ENCODE assay signal across 8 mouse cellular contexts in the genomic region with DNA sequence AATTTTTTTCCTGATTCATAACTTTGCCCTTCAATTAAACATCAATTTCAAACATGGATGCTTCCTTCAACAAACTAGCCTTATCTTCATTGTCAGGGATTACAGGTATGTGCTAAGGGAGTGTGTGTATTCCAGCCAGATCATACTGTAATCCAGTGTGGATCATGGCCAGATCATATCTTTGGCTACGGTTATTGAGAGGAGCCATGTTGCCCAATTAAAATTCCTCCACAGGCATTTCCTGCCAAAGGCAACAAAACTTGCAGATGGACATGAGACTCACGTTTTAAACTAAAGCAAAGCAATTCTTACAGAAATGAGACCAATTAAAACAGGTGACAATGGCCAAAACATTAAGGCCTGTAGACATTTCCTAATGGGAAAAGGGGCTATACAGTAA. TPM values are rescaled to one million over a fixed set of nuclear protein-coding genes. Genes with fewer than 3 reads are reported as not detected.
DNase-seq lines count a peak whose midpoint lies in the region; ATAC-seq lines count a peak whose summit lies in the region.

No protein-coding gene starts in this region.

- peaks cover 9% of the 10 kb centered on the region for H3K4me1 ChIP-seq in kidney, embryonic 14.5 days (ENCODE audit: control insufficient read depth, insufficient read depth, low read length)
- H3K4me1 ChIP-seq in embryonic facial prominence, embryonic 10.5 days: peaks cover 16% of the 10 kb centered on the region
- H3K4me1 ChIP-seq in hindbrain, embryonic 14.5 days (replicated peaks; ENCODE audit: control insufficient read depth, insufficient read depth, low read length): peaks cover 27% of the 10 kb centered on the region
- H3K4me1 ChIP-seq in midbrain, embryonic 13.5 days (replicated peaks): peaks cover 34% of the 10 kb centered on the region

- peak overlapping the region; percentile 76; the same call in 1 of the 2 replicates for H3K4me3 ChIP-seq in kidney, embryonic 14.5 days (ENCODE audit: low read length)
- peak overlapping the region; percentile 87 for H3K4me3 ChIP-seq in embryonic facial prominence, embryonic 10.5 days
- no peak overlapping the region for H3K4me3 ChIP-seq in hindbrain, embryonic 14.5 days (replicated peaks; ENCODE audit: low read length)
- H3K4me3 ChIP-seq in midbrain, embryonic 13.5 days (replicated peaks): peak overlapping the region; percentile 66; the same call in 1 of the 2 replicates

- no peaks in the 10 kb centered on the region for H3K36me3 ChIP-seq in kidney, embryonic 14.5 days (ENCODE audit: control insufficient read depth, insufficient read depth, low read length)
- 0 out of 2 replicates have a peak, but pooled peaks cover 8% of the 10 kb centered on the region for H3K36me3 ChIP-seq in embryonic facial prominence, embryonic 10.5 days (replicated peaks)
- H3K36me3 ChIP-seq in hindbrain, embryonic 14.5 days (replicated peaks; ENCODE audit: control insufficient read depth, insufficient read depth): no peaks in the 10 kb centered on the region
- no peaks in the 10 kb centered on the region for H3K36me3 ChIP-seq in midbrain, embryonic 13.5 days

- no peaks in the 10 kb centered on the region for H3K27me3 ChIP-seq in kidney, embryonic 14.5 days (ENCODE audit: control insufficient read depth, insufficient read depth, low read length)
- H3K27me3 ChIP-seq in embryonic facial prominence, embryonic 10.5 days (replicated peaks; ENCODE audit: low read depth, poor library complexity, severe bottlenecking): no peaks in the 10 kb centered on the region
- no peaks in the 10 kb centered on the region for H3K27me3 ChIP-seq in hindbrain, embryonic 14.5 days (ENCODE audit: control insufficient read depth, insufficient read depth, low read length)
- H3K27me3 ChIP-seq in midbrain, embryonic 13.5 days: no peaks in the 10 kb centered on the region

- WGBS in kidney, embryonic 14.5 days: 46% methylated on average over 2 of the region's 2 CpGs
- 69% methylated on average over 2 of the region's 2 CpGs for WGBS in embryonic facial prominence, embryonic 10.5 days
- WGBS in hindbrain, embryonic 14.5 days: 68% methylated on average over 2 of the region's 2 CpGs
- 87% methylated on average over 2 of the region's 2 CpGs for WGBS in midbrain, embryonic 13.5 days

- no peak overlapping the region for H3K9ac ChIP-seq in kidney, embryonic 14.5 days (ENCODE audit: low read depth, low read length)
- H3K9ac ChIP-seq in hindbrain, embryonic 14.5 days: peak overlapping the region; percentile 61
- H3K9ac ChIP-seq in midbrain, embryonic 13.5 days (replicated peaks): peak overlapping the region; percentile 55; the same call in 1 of the 2 replicates

- no peak for ATAC-seq in kidney, embryonic 14.5 days (ENCODE audit: low FRiP score, low TSS enrichment)
- no peak for ATAC-seq in hindbrain, embryonic 14.5 days (ENCODE audit: low FRiP score)
- no peak for ATAC-seq in midbrain, embryonic 13.5 days
- no peak for ATAC-seq in frontal cortex, adult (ENCODE audit: low TSS enrichment)

- no peak overlapping the region for H3K27ac ChIP-seq in kidney, embryonic 14.5 days (ENCODE audit: low read depth, low read length)
- peak overlapping the region; percentile 96; the same call in 1 of the 2 replicates for H3K27ac ChIP-seq in embryonic facial prominence, embryonic 10.5 days (replicated peaks)
- no peak overlapping the region for H3K27ac ChIP-seq in hindbrain, embryonic 14.5 days
- peak overlapping the region; percentile 78; the same call in 1 of the 2 replicates for H3K27ac ChIP-seq in midbrain, embryonic 13.5 days

- H3K9me3 ChIP-seq in kidney, embryonic 14.5 days (ENCODE audit: control insufficient read depth, low read length): no peaks in the 10 kb centered on the region
- no peaks in the 10 kb centered on the region for H3K9me3 ChIP-seq in embryonic facial prominence, embryonic 10.5 days
- no peaks in the 10 kb centered on the region for H3K9me3 ChIP-seq in hindbrain, embryonic 14.5 days (ENCODE audit: control insufficient read depth, low read length)
- H3K9me3 ChIP-seq in midbrain, embryonic 13.5 days: no peaks in the 10 kb centered on the region

- H3K4me2 ChIP-seq in kidney, embryonic 14.5 days (replicated peaks; ENCODE audit: low read depth, low read length): peak overlapping the region; percentile 48
- H3K4me2 ChIP-seq in hindbrain, embryonic 14.5 days (replicated peaks): peak overlapping the region; percentile 58
- H3K4me2 ChIP-seq in midbrain, embryonic 13.5 days (replicated peaks): peak overlapping the region; percentile 54

- no peak for DNase-seq in kidney, postnatal 4 days
- no peak for DNase-seq in embryonic facial prominence, embryonic 10.5 days (ENCODE audit: low spot score)
- no peak for DNase-seq in hindbrain, embryonic 14.5 days (ENCODE audit: low spot score)
- DNase-seq in natural killer cell, adult 2 months (ENCODE audit: low spot score in 2 of 2): no peak
- DNase-seq in adrenal gland, adult 8-10 months: no peak

RNA-seq across cellular contexts. Expression of a gene that starts 0.9 kb away (rescaled TPM):
- 17.2 and 18.5 TPM in 2 replicates for polyA plus RNA-seq in kidney, embryonic 14.5 days (2014; fragmentation: Nextera tagmentation; extraction: Ambion mirVana)
- polyA plus RNA-seq in embryonic facial prominence, embryonic 10.5 days (2016; fragmentation: Nextera tagmentation; extraction: Ambion mirVana): 13.3 and 13.7 TPM in 2 replicates
- polyA plus RNA-seq in hindbrain, embryonic 14.5 days (2014; fragmentation: Nextera tagmentation; extraction: Ambion mirVana): 24.8 and 25.1 TPM in 2 replicates
- polyA plus RNA-seq in midbrain, embryonic 13.5 days (2015; fragmentation: Nextera tagmentation; extraction: Ambion mirVana): 18.3 and 18.5 TPM in 2 replicates
- 10 to 100 TPM; 49.7 to 56.1 (median 52.5) TPM for total RNA-seq in adrenal gland, adult 8-10 months (2022)

RNA-seq across cellular contexts. Expression of a gene that starts 27.7 kb away (rescaled TPM):
- not detected in 2 replicates for polyA plus RNA-seq in kidney, embryonic 14.5 days (2014; fragmentation: Nextera tagmentation; extraction: Ambion mirVana)
- polyA plus RNA-seq in embryonic facial prominence, embryonic 10.5 days (2016; fragmentation: Nextera tagmentation; extraction: Ambion mirVana): not detected in 2 replicates
- not detected in 2 replicates for polyA plus RNA-seq in hindbrain, embryonic 14.5 days (2014; fragmentation: Nextera tagmentation; extraction: Ambion mirVana)
- polyA plus RNA-seq in midbrain, embryonic 13.5 days (2015; fragmentation: Nextera tagmentation; extraction: Ambion mirVana): not detected in 2 replicates
- total RNA-seq in adrenal gland, adult 8-10 months (2022): not detected

RNA-seq across cellular contexts. Expression of a gene that starts 34.5 kb away (rescaled TPM):
- 10.4 and 19.0 TPM in 2 replicates for polyA plus RNA-seq in kidney, embryonic 14.5 days (2014; fragmentation: Nextera tagmentation; extraction: Ambion mirVana)
- 18.3 and 19.6 TPM in 2 replicates for polyA plus RNA-seq in embryonic facial prominence, embryonic 10.5 days (2016; fragmentation: Nextera tagmentation; extraction: Ambion mirVana)
- polyA plus RNA-seq in hindbrain, embryonic 14.5 days (2014; fragmentation: Nextera tagmentation; extraction: Ambion mirVana): 26.1 and 27.4 TPM in 2 replicates
- 22.3 and 22.9 TPM in 2 replicates for polyA plus RNA-seq in midbrain, embryonic 13.5 days (2015; fragmentation: Nextera tagmentation; extraction: Ambion mirVana)
- 10 to 100 TPM; 25.0 to 27.4 (median 26.1) TPM for total RNA-seq in adrenal gland, adult 8-10 months (2022)

RNA-seq across cellular contexts. Expression of a gene that starts 57.9 kb away (rescaled TPM):
- polyA plus RNA-seq in kidney, embryonic 14.5 days (2014; fragmentation: Nextera tagmentation; extraction: Ambion mirVana): not detected in 2 replicates
- not detected in 2 replicates for polyA plus RNA-seq in embryonic facial prominence, embryonic 10.5 days (2016; fragmentation: Nextera tagmentation; extraction: Ambion mirVana)
- not detected in 2 replicates for polyA plus RNA-seq in hindbrain, embryonic 14.5 days (2014; fragmentation: Nextera tagmentation; extraction: Ambion mirVana)
- not detected in 2 replicates for polyA plus RNA-seq in midbrain, embryonic 13.5 days (2015; fragmentation: Nextera tagmentation; extraction: Ambion mirVana)
- not detected for total RNA-seq in adrenal gland, adult 8-10 months (2022)

Comparison
In these comparisons a context has a peak if more than half of its experiments do, and no peak if none do; other contexts are left out.
1. H3K27ac ChIP-seq: peak in embryonic facial prominence, embryonic 10.5 days (single experiment) and midbrain, embryonic 13.5 days (single experiment); none in kidney, embryonic 14.5 days (single experiment) and hindbrain, embryonic 14.5 days (single experiment).
2. Peak in every context shown above with its lines, with median percentiles within 50 percentile points of each other: H3K4me2 ChIP-seq.